Mouse (Mus musculus) brain, embryonic 14.5 days (tissue): ENCODE results near the gene Pid1.
"Not testable (repeated sequence)": the region's sequence is repeated elsewhere in the genome, so short reads cannot be mapped to it uniquely, and the experiment has no call there.

Experiments used
- CTCF ChIP-seq: fragments of 200-500 bp; IDR thresholded peaks from 2 replicates; pipeline ENCODE4 v1.5.1; 2012; ENCODE audit warnings: inconsistent platforms, mild to moderate bottlenecking, moderate library complexity, borderline replicate concordance; ENCODE audit not compliant: insufficient read depth, insufficient read length; ENCODE audit errors: extremely low read depth
- POLR2A ChIP-seq: fragments of 200-500 bp; IDR thresholded peaks from 2 replicates; pipeline ENCODE4 v1.6.1; 2012; ENCODE audit warnings: mild to moderate bottlenecking, inconsistent platforms, borderline replicate concordance; ENCODE audit not compliant: poor library complexity, insufficient read depth, insufficient read length, severe bottlenecking; ENCODE audit errors: extremely low read depth

DNA sequence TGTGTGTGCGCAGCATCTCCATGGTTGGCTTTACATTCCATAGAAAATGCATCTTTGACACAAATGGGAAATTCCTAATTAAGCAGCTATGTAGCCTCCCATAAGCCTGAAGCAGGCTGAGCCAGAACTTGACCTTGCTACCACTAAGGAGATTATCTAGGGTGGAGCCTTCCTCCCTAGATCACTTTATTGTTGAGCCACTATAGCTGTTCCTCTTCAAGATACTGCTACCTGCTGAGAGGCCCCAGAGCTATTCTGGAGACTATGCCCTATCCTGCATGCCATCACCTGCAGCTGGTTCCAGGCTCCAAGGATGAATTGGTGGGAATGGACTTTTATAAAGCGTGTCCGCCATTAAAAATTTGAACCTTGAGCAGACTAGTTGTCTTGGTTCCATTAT is 158.2 kb downstream of the Pid1 start:
- TF ChIP-seq POLR2A, CTCF: not testable (repeated sequence)
